Mouse (Mus musculus) myocyte (in vitro differentiated cells): Measurements from ENCODE around the gene Lyrm4.

Experiments
- CEBPB ChIP-seq: IDR thresholded peaks from 2 replicates; pipeline ENCODE4 v1.6.1; 2011; ENCODE audit warnings: mild to moderate bottlenecking, moderate library complexity; ENCODE audit not compliant: poor library complexity, insufficient read depth, severe bottlenecking
- POLR2A ChIP-seq: IDR thresholded peaks from one replicate; pipeline ENCODE4 v1.6.1; 2011; ENCODE audit warnings: low read depth, mild to moderate bottlenecking, control low read depth, moderate library complexity; ENCODE audit not compliant: insufficient read length

DNA sequence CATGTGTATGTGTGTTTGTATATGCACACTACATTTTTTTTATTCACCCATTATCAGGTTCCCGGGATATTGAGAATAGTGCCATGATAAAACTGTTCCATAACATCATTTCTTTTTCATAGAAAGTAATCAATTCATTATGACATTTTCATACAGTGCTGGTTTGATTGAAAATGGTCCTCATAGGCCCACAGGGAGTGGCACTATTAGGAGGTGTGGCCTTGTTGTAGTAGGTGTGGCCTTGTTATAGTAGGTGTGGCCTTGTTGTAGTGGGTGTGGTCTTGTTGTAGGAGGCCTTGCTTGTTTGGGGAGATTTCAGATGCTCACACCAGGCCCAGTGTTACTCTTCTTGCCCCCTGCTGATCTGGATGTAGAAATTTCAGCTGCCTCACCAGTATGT is 158.8 kb downstream of the Lyrm4 start, which contains the start of gene Ppp1r3g:
- TF ChIP-seq POLR2A (no peak), CEBPB (no peak)
